Mouse (Mus musculus) ES-Bruce4 (cell line): ENCODE measurements at regions not wholly inside any gene's neighbourhood (a gene's known extent, or its start where the extent isn't known, plus 50 kb on each side); places are given as distances from the start of the nearest gene placed in this dataset.

Experiments used
- CTCF ChIP-seq: IDR thresholded peaks from one replicate; pipeline ENCODE4 v1.8.1; 2011; ENCODE audit warnings: low read depth, low read length
- EP300 ChIP-seq: IDR thresholded peaks from 2 replicates; pipeline ENCODE4 v1.6.1; 2011; ENCODE audit warnings: low read depth, low read length; ENCODE audit not compliant: insufficient read depth
- POLR2A ChIP-seq: IDR thresholded peaks from one replicate; pipeline ENCODE4 v1.8.1; 2011; ENCODE audit warnings: low read length; ENCODE audit not compliant: insufficient read depth

DNA sequence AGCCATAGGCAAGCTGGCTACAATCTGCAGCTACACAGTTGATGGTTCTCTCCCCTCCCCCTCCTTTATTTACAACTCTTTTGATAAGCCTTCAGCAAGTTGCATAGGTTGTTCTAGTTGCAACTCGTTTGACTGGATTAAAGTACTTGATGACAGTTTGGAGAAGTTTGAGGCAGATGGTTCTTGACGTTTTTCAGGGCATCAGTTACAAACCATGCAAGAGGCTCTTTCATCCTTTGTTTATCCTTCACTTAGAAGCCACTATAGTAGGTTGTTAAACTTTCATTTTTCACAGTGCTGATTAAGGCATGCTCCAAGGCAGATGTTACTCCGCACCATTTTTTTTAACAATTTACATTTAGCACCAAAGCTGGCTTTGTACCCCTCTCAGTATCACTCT lies 227.1 kb downstream of the Tox3 start:
- TF ChIP-seq CTCF: no peak
- no peak for TF ChIP-seq EP300
- TF ChIP-seq POLR2A: no peak
